Mouse (Mus musculus) CH12.LX (cell line): ENCODE results near the gene Bcl2l14.

Source experiments
- CTCF ChIP-seq, 2 experiments: IDR thresholded peaks in 1 of 2; conservative IDR thresholded peaks in 1 of 2; 2 replicates each; pipeline ENCODE4 v1.5.1; 2011 to 2012; ENCODE audit warnings: low read depth in 2 of 2, low read length in 2 of 2, improper control_type of control experiment in 1 of 2, inconsistent platforms in 1 of 2, mild to moderate bottlenecking in 1 of 2, moderate library complexity in 1 of 2
- ELF1 ChIP-seq: IDR thresholded peaks from 2 replicates; pipeline ENCODE4 v1.6.1; 2014; ENCODE audit warnings: low read depth, mild to moderate bottlenecking, inconsistent platforms, low read length, improper control_type of control experiment
- EP300 ChIP-seq: IDR thresholded peaks from 2 replicates; pipeline ENCODE4 v1.6.1; 2011; ENCODE audit warnings: low read length, improper control_type of control experiment
- MAX ChIP-seq: IDR thresholded peaks from 2 replicates; pipeline ENCODE4 v1.6.1; 2011; ENCODE audit warnings: low read length, improper control_type of control experiment
- MYC ChIP-seq: IDR thresholded peaks from 2 replicates; pipeline ENCODE4 v1.6.1; 2011; ENCODE audit warnings: low read depth, mild to moderate bottlenecking, improper control_type of control experiment, low read length
- NELFE ChIP-seq: IDR thresholded peaks from 2 replicates; pipeline ENCODE4 v1.6.1; 2011; ENCODE audit warnings: low read depth, low read length, improper control_type of control experiment
- POLR2A ChIP-seq: IDR thresholded peaks from 2 replicates; pipeline ENCODE4 v1.6.1; 2011; ENCODE audit warnings: low read depth, mild to moderate bottlenecking, improper control_type of control experiment, low read length
- POLR2AphosphoS2 ChIP-seq: IDR thresholded peaks from 2 replicates; pipeline ENCODE4 v1.6.1; 2011; ENCODE audit warnings: low read depth, low read length, improper control_type of control experiment
- SIN3A ChIP-seq: IDR thresholded peaks from 2 replicates; pipeline ENCODE4 v1.6.1; 2012; ENCODE audit warnings: low read length, improper control_type of control experiment, inconsistent platforms
- SMC3 ChIP-seq: IDR thresholded peaks from 2 replicates; pipeline ENCODE4 v1.6.1; 2011; ENCODE audit warnings: low read depth, low read length, improper control_type of control experiment
- TCF12 ChIP-seq: IDR thresholded peaks from 2 replicates; pipeline ENCODE4 v1.6.1; 2014; ENCODE audit warnings: low read depth, mild to moderate bottlenecking, inconsistent platforms, low read length, improper control_type of control experiment
- USF1 ChIP-seq: IDR thresholded peaks from 2 replicates; pipeline ENCODE4 v1.6.1; 2014; ENCODE audit warnings: low read depth, mild to moderate bottlenecking, inconsistent platforms, low read length, improper control_type of control experiment

DNA sequence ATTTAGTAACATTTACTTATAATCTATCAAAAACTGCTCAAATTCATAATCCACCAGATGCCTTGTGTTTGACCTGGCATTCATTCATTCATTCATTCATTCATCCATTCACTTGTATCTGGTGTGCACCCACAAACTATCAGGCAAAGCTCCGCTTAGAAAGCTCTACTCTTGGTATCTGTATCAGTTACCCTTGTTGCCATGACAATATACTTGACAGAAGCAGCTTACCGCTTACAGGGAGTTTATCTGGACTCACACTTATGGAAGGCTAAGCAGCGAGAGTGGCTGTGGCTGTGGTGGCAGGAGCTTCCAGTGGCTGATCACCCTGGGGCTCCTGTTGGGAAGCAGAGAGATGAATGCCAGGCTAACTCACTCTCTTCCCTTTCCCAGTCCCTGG lies 21.8 kb downstream of the Bcl2l14 start:
- TF ChIP-seq MAX = no peak
- TF ChIP-seq ELF1 = no peak
- no peak for TF ChIP-seq CTCF (conservative IDR thresholded peaks at IDR 0.05 in 1 of 2, IDR thresholded peaks at IDR 0.05 in 1 of 2; ENCODE audit: low read depth in 2 of 2, low read length in 2 of 2)
- no peak for TF ChIP-seq POLR2A
- TF ChIP-seq SMC3 = no peak
- no peak for TF ChIP-seq MYC
- no peak for TF ChIP-seq EP300
- no peak for TF ChIP-seq USF1
- no peak for TF ChIP-seq POLR2AphosphoS2
- no peak for TF ChIP-seq NELFE
- TF ChIP-seq SIN3A = no peak
- TF ChIP-seq TCF12 = no peak
